Mouse (Mus musculus): ENCODE data around the gene Rgs3.

DNA sequence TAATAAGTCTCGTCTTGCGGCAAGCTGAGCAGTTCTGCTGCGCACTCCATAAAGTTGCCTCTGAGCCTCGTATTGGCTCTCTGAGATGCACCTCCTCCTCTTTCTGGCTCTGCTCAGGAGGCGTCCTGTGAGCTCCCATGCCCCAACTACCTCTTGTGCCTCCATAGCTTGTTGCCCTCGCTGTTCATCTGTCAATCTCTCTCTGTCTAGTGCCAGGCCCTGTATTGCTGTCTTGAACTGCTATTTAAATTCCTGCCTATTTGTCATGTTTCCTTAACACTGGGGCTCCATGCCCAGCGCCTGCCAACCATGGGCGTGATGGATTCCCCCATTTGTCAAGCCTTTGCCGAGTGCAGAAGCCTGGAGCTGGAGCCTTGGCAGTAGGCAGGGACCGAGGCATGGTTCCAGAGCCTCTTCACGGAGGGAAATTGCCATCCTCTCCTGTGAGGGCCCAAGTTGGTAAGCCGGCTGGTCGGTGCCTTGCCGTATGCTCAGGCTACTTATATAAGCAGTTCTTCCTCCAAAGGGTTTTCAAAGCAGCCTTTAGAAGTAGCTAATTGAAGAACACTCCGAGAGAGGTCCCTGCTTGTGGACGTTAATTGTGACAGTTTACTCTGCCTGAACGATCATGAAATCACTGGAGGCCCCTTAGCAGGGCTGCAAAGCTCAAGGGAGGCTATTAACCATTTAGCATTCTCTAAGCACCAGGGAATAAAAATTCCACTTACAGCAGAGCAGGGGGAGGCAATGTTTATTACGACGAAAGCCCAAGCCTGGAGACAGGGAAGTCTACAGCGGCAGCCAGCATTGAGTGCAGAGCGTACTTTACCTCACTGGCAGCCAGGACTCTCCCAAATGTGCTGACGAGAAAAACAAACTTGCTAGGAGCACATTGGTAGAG lies 53.2 kb downstream of the Rgs3 start:
- no peak for TF ChIP-seq POLR2A (IDR thresholded peaks at IDR 0.05; ENCODE audit: low read depth, low read length)
- TF ChIP-seq CTCF (IDR thresholded peaks at IDR 0.05; ENCODE audit: borderline replicate concordance, insufficient read depth, low read length): no peak
